Comparison of ENCODE assay signal across 8 mouse cellular contexts in genomic region chr1:42695578-42695915, GRCm38 (mm10). TPM values are rescaled to one million over a fixed set of nuclear protein-coding genes. Genes with fewer than 3 reads are reported as not detected.
A peak's percentile ranks its signal among the peaks of the same experiment; 100 is the strongest.
DNase-seq lines count a peak whose midpoint lies in the region; ATAC-seq and TF ChIP-seq lines count a peak whose summit lies in the region.

TSS of gene Pou3f3 (plus strand) at chr1:42695768.

- H3K36me3 ChIP-seq in E14TG2a.4 (ENCODE audit: insufficient read depth, low read length): no peaks in the 10 kb centered on the region
- H3K36me3 ChIP-seq in forebrain, embryonic 15.5 days: no peaks in the 10 kb centered on the region
- no peaks in the 10 kb centered on the region for H3K36me3 ChIP-seq in intestine, embryonic 14.5 days (ENCODE audit: control insufficient read depth, insufficient read depth, low read length)
- no peaks in the 10 kb centered on the region for H3K36me3 ChIP-seq in stomach, embryonic 16.5 days (ENCODE audit: control insufficient read depth, insufficient read depth, low read length)

- H3K4me1 ChIP-seq in E14TG2a.4 (replicated peaks; ENCODE audit: low read depth, low read length): peaks cover 40% of the 10 kb centered on the region
- H3K4me1 ChIP-seq in forebrain, embryonic 15.5 days: no peaks in the 10 kb centered on the region
- H3K4me1 ChIP-seq in intestine, embryonic 14.5 days (replicated peaks; ENCODE audit: control insufficient read depth, insufficient read depth, low read length): peaks cover 17% of the 10 kb centered on the region; the same call in 1 of the 2 replicates
- H3K4me1 ChIP-seq in stomach, embryonic 16.5 days (ENCODE audit: control insufficient read depth, insufficient read depth, low read length): peaks cover 23% of the 10 kb centered on the region

- H3K9ac ChIP-seq in forebrain, embryonic 15.5 days (replicated peaks): peak within 1 kb of the TSS; percentile 94
- 0 out of 2 replicates have a peak within 1 kb of the TSS, but pooled peaks have one; percentile 7 for H3K9ac ChIP-seq in intestine, embryonic 14.5 days (ENCODE audit: low read length)
- H3K9ac ChIP-seq in stomach, embryonic 16.5 days (ENCODE audit: low read length): peak within 1 kb of the TSS; percentile 31

- intact Hi-C loops in left cerebral cortex, adult 2 months (cut with DNase I): loop anchor here (2.0 to 10.0 kb wide), 4 partner anchors 797 to 1661 kb away; no protein-coding TSS in a partner anchor

- under 1% methylated on average over 21 of the region's 21 CpGs for WGBS in forebrain, embryonic 15.5 days
- WGBS in intestine, embryonic 14.5 days: under 1% methylated on average over 21 of the region's 21 CpGs
- WGBS in stomach, embryonic 16.5 days: under 1% methylated on average over 21 of the region's 21 CpGs

- H3K4me3 ChIP-seq in E14TG2a.4 (replicated peaks; ENCODE audit: low read length): peak within 1 kb of the TSS; percentile 72
- H3K4me3 ChIP-seq in forebrain, embryonic 15.5 days: peak within 1 kb of the TSS; percentile 94
- peak within 1 kb of the TSS; percentile 40 for H3K4me3 ChIP-seq in intestine, embryonic 14.5 days (ENCODE audit: low read depth, low read length)
- H3K4me3 ChIP-seq in left cerebral cortex, adult 2 months: peak within 1 kb of the TSS; percentile 74
- peak within 1 kb of the TSS; percentile 43 for H3K4me3 ChIP-seq in stomach, embryonic 16.5 days (replicated peaks; ENCODE audit: low read length)

- peak; percentile 56 to 63 for DNase-seq in cerebellum, adult 18-20 months
- peak; percentile 81 for DNase-seq in intestine, embryonic 14.5 days (ENCODE audit: low spot score)
- peak; percentile 93 to 95 for DNase-seq in left cerebral cortex, adult 2 months (ENCODE audit: extremely low spot score in 1 of 2, low spot score in 2 of 2)
- DNase-seq in lung, postnatal 36 days: peak; percentile 30
- DNase-seq in urinary bladder, postnatal 10 days (ENCODE audit: low spot score): no peak

- ATAC-seq in forebrain, embryonic 15.5 days (replicated peaks): peak; percentile 91
- ATAC-seq in intestine, embryonic 14.5 days (replicated peaks; ENCODE audit: low FRiP score, low TSS enrichment, low read depth): peak; percentile 57
- peak; percentile 36; the same call in 1 of the 2 replicates for ATAC-seq in stomach, embryonic 16.5 days (ENCODE audit: insufficient read depth, low FRiP score)

- H3K27me3 ChIP-seq in E14TG2a.4 (ENCODE audit: insufficient read depth, low read length): peaks cover 80% of the 10 kb centered on the region
- no peaks in the 10 kb centered on the region for H3K27me3 ChIP-seq in forebrain, embryonic 15.5 days
- H3K27me3 ChIP-seq in intestine, embryonic 14.5 days (replicated peaks; ENCODE audit: control insufficient read depth, insufficient read depth, low read length): peaks cover 96% of the 10 kb centered on the region
- peaks cover 81% of the 10 kb centered on the region for H3K27me3 ChIP-seq in stomach, embryonic 16.5 days (ENCODE audit: control insufficient read depth, insufficient read depth, low read length)

- no peak for TF ChIP-seq CTCF in E14TG2a.4 (conservative IDR thresholded peaks at IDR 0.05; ENCODE audit: low read length)
- no peak for TF ChIP-seq CTCF in left cerebral cortex, adult 2 months (IDR thresholded peaks at IDR 0.05)

- H3K9me3 ChIP-seq in E14TG2a.4 (ENCODE audit: low read length): no peaks in the 10 kb centered on the region
- no peaks in the 10 kb centered on the region for H3K9me3 ChIP-seq in forebrain, embryonic 15.5 days
- H3K9me3 ChIP-seq in intestine, embryonic 14.5 days (ENCODE audit: control insufficient read depth, low read length): no peaks in the 10 kb centered on the region
- no peaks in the 10 kb centered on the region for H3K9me3 ChIP-seq in stomach, embryonic 16.5 days (replicated peaks; ENCODE audit: control insufficient read depth, low read length)

- peak within 1 kb of the TSS; percentile 100 for H3K27ac ChIP-seq in forebrain, embryonic 15.5 days (replicated peaks)
- no peak within 1 kb of the TSS for H3K27ac ChIP-seq in intestine, embryonic 14.5 days (ENCODE audit: low read depth)
- peak within 1 kb of the TSS; percentile 96 for H3K27ac ChIP-seq in left cerebral cortex, adult 2 months
- no peak within 1 kb of the TSS for H3K27ac ChIP-seq in stomach, embryonic 16.5 days (ENCODE audit: low read length)

- peak within 1 kb of the TSS; percentile 98 for H3K4me2 ChIP-seq in forebrain, embryonic 15.5 days (replicated peaks)
- peak within 1 kb of the TSS; percentile 67 for H3K4me2 ChIP-seq in intestine, embryonic 14.5 days (ENCODE audit: low read length)
- H3K4me2 ChIP-seq in stomach, embryonic 16.5 days (ENCODE audit: low read depth, low read length): peak within 1 kb of the TSS; percentile 67

RNA-seq across cellular contexts. Expression of gene Pou3f3, which starts in this region (rescaled TPM):
- 49.1 and 52.0 TPM in 2 replicates for polyA plus RNA-seq in forebrain, embryonic 15.5 days (2015; fragmentation: Nextera tagmentation; extraction: Ambion mirVana)
- 0.24 and 0.28 TPM in 2 replicates for polyA plus RNA-seq in intestine, embryonic 14.5 days (2014; fragmentation: Nextera tagmentation; extraction: Ambion mirVana)
- 10 to 100 TPM; 61.6 to 66.4 TPM for total RNA-seq in left cerebral cortex, adult 2 months (2021)
- not detected in 2 replicates for polyA plus RNA-seq in stomach, embryonic 16.5 days (2015; fragmentation: Nextera tagmentation; extraction: Ambion mirVana)

Comparison
In these comparisons a context has a peak if more than half of its experiments do, and no peak if none do; other contexts are left out.
1. RNA of gene Pou3f3 (polyA plus RNA-seq): 49.1 to 52.0 TPM in forebrain, embryonic 15.5 days; 0.24 to 0.28 TPM in intestine, embryonic 14.5 days and not detected in stomach, embryonic 16.5 days; every median in the first group is over 10 times any median in the second.
2. Peak in DNase-seq, ATAC-seq, H3K4me3 ChIP-seq, H3K9ac ChIP-seq and H3K4me2 ChIP-seq in intestine, embryonic 14.5 days; RNA of the gene not detected or under 1 TPM.
3. Peak in ATAC-seq, H3K4me3 ChIP-seq, H3K9ac ChIP-seq and H3K4me2 ChIP-seq in stomach, embryonic 16.5 days; RNA of the gene not detected or under 1 TPM.
4. H3K4me3 ChIP-seq: peak in every context shown above with its lines; median percentile 94 in forebrain, embryonic 15.5 days; 74 in left cerebral cortex, adult 2 months; 72 in E14TG2a.4; 43 in stomach, embryonic 16.5 days; 40 in intestine, embryonic 14.5 days.
5. ATAC-seq: peak in every context shown above with its lines; median percentile 91 in forebrain, embryonic 15.5 days; 57 in intestine, embryonic 14.5 days; 36 in stomach, embryonic 16.5 days.
6. H3K27ac ChIP-seq: peak in forebrain, embryonic 15.5 days (single experiment) and left cerebral cortex, adult 2 months (single experiment); none in intestine, embryonic 14.5 days (single experiment) and stomach, embryonic 16.5 days (single experiment).
7. H3K9ac ChIP-seq: peak in every context shown above with its lines; median percentile 94 in forebrain, embryonic 15.5 days; 31 in stomach, embryonic 16.5 days; 7 in intestine, embryonic 14.5 days.
8. Peak in every context shown above with its lines, with median percentiles within 50 percentile points of each other: H3K4me2 ChIP-seq.